Mouse (Mus musculus): ENCODE data around the gene Scfd2. TPM values are rescaled to one million over a fixed set of nuclear protein-coding genes. Genes with fewer than 3 reads are reported as not detected.

Gene Scfd2
- total and polyA plus RNA-seq, 2 experiments from 2014 or later, result 20.5 to 29.1 TPM

DNA sequence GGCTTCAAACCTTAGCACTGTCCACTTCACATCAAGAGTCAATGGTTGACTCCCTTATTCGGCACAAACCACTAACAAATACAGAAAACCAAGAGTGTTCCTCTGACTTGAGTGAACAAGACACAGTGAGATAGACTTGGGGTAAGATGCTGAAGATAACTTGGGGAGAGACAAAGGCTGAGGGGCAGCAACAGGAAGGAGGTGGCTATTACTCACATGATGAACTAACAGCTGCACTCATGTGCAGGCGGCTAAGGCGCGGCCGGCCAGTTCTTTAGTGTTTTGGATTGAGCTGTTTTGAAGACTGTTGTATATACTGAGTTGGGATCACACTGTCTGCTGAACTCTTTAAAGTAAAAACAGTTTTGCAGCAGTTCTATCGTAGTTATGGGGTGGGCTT is 205.3 kb downstream of the Scfd2 start:
- no peaks in the 10 kb centered on the region for H3K9me3 ChIP-seq (ENCODE audit: low read length)
- H3K36me3 ChIP-seq (ENCODE audit: insufficient read depth), result no peaks in the 10 kb centered on the region
- H3K9ac ChIP-seq, result no peak overlapping the region
- 94% methylated on average over 6 of the region's 6 CpGs for whole genome bisulfite sequencing
- no peaks in the 10 kb centered on the region for H3K4me1 ChIP-seq (ENCODE audit: insufficient read depth)
- H3K27ac ChIP-seq (ENCODE audit: low read depth, low read length), result no peak overlapping the region
- DNase-seq (no peak), ATAC-seq (no peak)
- no peak overlapping the region for H3K4me3 ChIP-seq (ENCODE audit: low read depth, low read length)
- no peaks in the 10 kb centered on the region for H3K27me3 ChIP-seq (ENCODE audit: insufficient read depth, low read length)
- TF ChIP-seq CTCF (IDR thresholded peaks at IDR 0.05; ENCODE audit: low read depth), result no peak
- no peak overlapping the region for H3K4me2 ChIP-seq (ENCODE audit: low read depth)

GRCm38 (mm10) chr5:74321010-74321746 is 210.4 kb downstream of the Scfd2 start:
- ATAC-seq (no peak), DNase-seq (no peak)
- H3K4me3 ChIP-seq (ENCODE audit: low read depth, low read length), result no peak overlapping the region

GRCm38 (mm10) chr5:74319551-74319950 is 212.0 kb downstream of the Scfd2 start:
- no peak overlapping the region for H3K4me2 ChIP-seq (ENCODE audit: low read depth)

More at GRCm38 (mm10) chr5:74321010-74321746, 210.4 kb downstream of the Scfd2 start:
- H3K27ac ChIP-seq (ENCODE audit: low read depth, low read length), result no peak overlapping the region
- H3K27me3 ChIP-seq (ENCODE audit: insufficient read depth, low read length), result no peaks in the 10 kb centered on the region
- H3K36me3 ChIP-seq (ENCODE audit: insufficient read depth), result no peaks in the 10 kb centered on the region
- no peaks in the 10 kb centered on the region for H3K9me3 ChIP-seq (ENCODE audit: low read length)
- no peak overlapping the region for H3K9ac ChIP-seq
- no peak for TF ChIP-seq CTCF (IDR thresholded peaks at IDR 0.05; ENCODE audit: low read depth)
- WGBS, result 85% methylated on average over 10 of the region's 10 CpGs
- H3K4me1 ChIP-seq (ENCODE audit: insufficient read depth), result no peaks in the 10 kb centered on the region
- H3K4me2 ChIP-seq (ENCODE audit: low read depth), result no peak overlapping the region

GRCm38 (mm10) chr5:74317174-74317573 is 214.4 kb downstream of the Scfd2 start:
- Histone ChIP-seq H3K36me3 (ENCODE audit: insufficient read depth) (no peaks in the 10 kb centered on the region), H3K9ac (no peak overlapping the region), H3K27ac (ENCODE audit: low read depth, low read length) (no peak overlapping the region), H3K27me3 (ENCODE audit: insufficient read depth, low read length) (no peaks in the 10 kb centered on the region), H3K4me2 (ENCODE audit: low read depth) (no peak overlapping the region), H3K4me1 (ENCODE audit: insufficient read depth) (no peaks in the 10 kb centered on the region), H3K9me3 (ENCODE audit: low read length) (no peaks in the 10 kb centered on the region), H3K4me3 (ENCODE audit: low read depth, low read length) (no peak overlapping the region)
- WGBS, result 95% methylated on average over 3 of the region's 3 CpGs
- ATAC-seq (no peak), DNase-seq (no peak)
- no peak for TF ChIP-seq CTCF (IDR thresholded peaks at IDR 0.05; ENCODE audit: low read depth)

More at GRCm38 (mm10) chr5:74319551-74319950, 212.0 kb downstream of the Scfd2 start:
- Histone ChIP-seq H3K9me3 (ENCODE audit: low read length) (no peaks in the 10 kb centered on the region), H3K36me3 (ENCODE audit: insufficient read depth) (no peaks in the 10 kb centered on the region), H3K4me3 (ENCODE audit: low read depth, low read length) (no peak overlapping the region), H3K4me1 (ENCODE audit: insufficient read depth) (no peaks in the 10 kb centered on the region), H3K27me3 (ENCODE audit: insufficient read depth, low read length) (no peaks in the 10 kb centered on the region), H3K27ac (ENCODE audit: low read depth, low read length) (no peak overlapping the region), H3K9ac (no peak overlapping the region)
- WGBS, result 83% methylated on average over 2 of the region's 2 CpGs
- ATAC-seq, result no peak
- no peak for DNase-seq
- TF ChIP-seq CTCF (IDR thresholded peaks at IDR 0.05; ENCODE audit: low read depth), result no peak

DNA sequence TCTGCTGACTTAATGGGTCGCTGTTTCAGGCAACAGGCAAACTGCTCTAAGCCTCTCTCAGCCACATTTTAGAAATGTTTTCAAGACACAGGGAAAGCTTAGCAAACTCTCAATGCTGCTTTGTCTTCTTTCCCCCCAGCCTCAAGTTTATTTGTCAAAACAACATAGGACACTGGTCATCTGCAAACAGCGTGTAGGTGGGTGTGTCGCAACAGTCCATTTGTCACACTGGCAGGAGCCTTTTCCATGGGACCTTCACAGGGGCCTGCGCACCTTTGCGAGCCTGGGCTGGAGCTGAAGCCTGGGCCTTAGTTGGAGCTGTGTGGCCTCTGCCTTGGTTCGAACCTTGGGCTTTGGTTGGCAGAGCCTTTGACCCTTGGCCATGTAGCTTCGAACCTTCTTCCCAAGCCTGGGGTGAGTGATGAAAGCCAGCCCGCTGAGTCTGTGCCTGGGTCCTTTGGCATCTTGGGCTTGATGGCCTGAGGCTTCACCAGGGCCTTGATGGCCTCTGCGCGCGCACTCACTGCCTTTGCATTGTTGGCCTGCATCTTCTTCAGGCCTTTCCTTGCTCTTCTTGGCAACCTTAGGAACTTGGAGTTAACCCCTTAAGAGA is 215.1 kb downstream of the Scfd2 start:
- DNase-seq, result no peak
- H3K27me3 ChIP-seq (ENCODE audit: insufficient read depth, low read length), result no peaks in the 10 kb centered on the region
- no peaks in the 10 kb centered on the region for H3K36me3 ChIP-seq (ENCODE audit: insufficient read depth)
- H3K9ac ChIP-seq, result no peak overlapping the region
- TF ChIP-seq CTCF (IDR thresholded peaks at IDR 0.05; ENCODE audit: low read depth), result no peak
- no peak overlapping the region for H3K4me2 ChIP-seq (ENCODE audit: low read depth)
- H3K4me3 ChIP-seq (ENCODE audit: low read depth, low read length), result no peak overlapping the region
- H3K9me3 ChIP-seq (ENCODE audit: low read length), result no peaks in the 10 kb centered on the region
- WGBS, result 93% methylated on average over 11 of the region's 11 CpGs
- H3K4me1 ChIP-seq (ENCODE audit: insufficient read depth), result no peaks in the 10 kb centered on the region
- ATAC-seq, result no peak
- H3K27ac ChIP-seq (ENCODE audit: low read depth, low read length), result no peak overlapping the region

GRCm38 (mm10) chr5:74315471-74316245 is 215.9 kb downstream of the Scfd2 start:
- H3K9me3 ChIP-seq (ENCODE audit: low read length), result no peaks in the 10 kb centered on the region
- TF ChIP-seq CTCF (IDR thresholded peaks at IDR 0.05; ENCODE audit: low read depth), result no peak
- H3K9ac ChIP-seq, result no peak overlapping the region
- no peak overlapping the region for H3K4me2 ChIP-seq (ENCODE audit: low read depth)
- H3K27me3 ChIP-seq (ENCODE audit: insufficient read depth, low read length), result no peaks in the 10 kb centered on the region
- 63% methylated on average over 12 of the region's 12 CpGs for WGBS
- no peak overlapping the region for H3K27ac ChIP-seq (ENCODE audit: low read depth, low read length)
- no peaks in the 10 kb centered on the region for H3K36me3 ChIP-seq (ENCODE audit: insufficient read depth)
- DNase-seq (no peak), ATAC-seq (no peak)
- H3K4me3 ChIP-seq (ENCODE audit: low read depth, low read length), result no peak overlapping the region
- no peaks in the 10 kb centered on the region for H3K4me1 ChIP-seq (ENCODE audit: insufficient read depth)

DNA sequence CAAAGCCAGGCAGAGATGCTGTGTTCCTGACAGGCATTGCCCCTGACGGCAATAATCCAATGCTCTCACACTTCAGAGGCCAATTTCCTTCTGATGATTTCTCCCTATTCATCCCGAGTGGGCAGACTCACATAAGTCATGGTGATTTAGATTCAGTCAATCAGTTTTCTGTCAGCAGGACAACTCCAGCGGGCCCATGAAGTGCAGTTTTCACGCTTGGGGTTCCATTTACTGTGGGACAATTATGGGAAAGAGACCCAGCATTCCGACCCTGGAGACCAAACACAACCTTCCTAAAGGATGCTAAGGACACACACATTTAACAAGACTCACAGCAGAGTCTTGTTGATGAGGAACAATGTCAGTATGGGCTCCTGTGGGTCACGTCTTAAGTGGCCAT is 217.1 kb downstream of the Scfd2 start:
- Histone ChIP-seq H3K9me3 (ENCODE audit: low read length) (no peaks in the 10 kb centered on the region), H3K9ac (no peak overlapping the region), H3K4me3 (ENCODE audit: low read depth, low read length) (no peak overlapping the region), H3K36me3 (ENCODE audit: insufficient read depth) (no peaks in the 10 kb centered on the region), H3K4me1 (ENCODE audit: insufficient read depth) (no peaks in the 10 kb centered on the region), H3K27me3 (ENCODE audit: insufficient read depth, low read length) (no peaks in the 10 kb centered on the region), H3K4me2 (ENCODE audit: low read depth) (no peak overlapping the region), H3K27ac (ENCODE audit: low read depth, low read length) (no peak overlapping the region)
- DNase-seq (no peak), ATAC-seq (no peak)
- TF ChIP-seq CTCF (IDR thresholded peaks at IDR 0.05; ENCODE audit: low read depth), result no peak
- WGBS, result 68% methylated on average over 6 of the region's 6 CpGs

Data from forebrain, postnatal 0 days (tissue).